Mouse (Mus musculus) heart, embryonic 14.5 days (tissue): ENCODE data around the gene Ksr2. TPM values are rescaled to one million over a fixed set of nuclear protein-coding genes. Genes with fewer than 3 reads are reported as not detected.

Source experiments
- ATAC-seq: fragments of 200-750 bp; cut with Nextera tagmentation; 2 replicates; pipeline ENCODE4 v1.8.0; 2017; ENCODE audit warnings: low read depth, moderate TSS enrichment; ENCODE audit not compliant: insufficient number of reproducible peaks, insufficient read depth, low FRiP score
- H3K27ac ChIP-seq, 2 experiments: fragments of 200-500 bp in 1 of 2; fragments of 300-500 bp in 1 of 2; sonication (generic) in 1 of 2; replicated peaks in 1 of 2; 2 replicates each; pipeline ENCODE4 v1.5.1; 2012 to 2014; ENCODE audit warnings: low read depth in 2 of 2, low read length in 2 of 2, control low read depth in 1 of 2, mild to moderate bottlenecking in 1 of 2, mixed read lengths in 1 of 2; ENCODE audit not compliant: control insufficient read depth in 1 of 2, insufficient read depth in 1 of 2
- H3K27me3 ChIP-seq: fragments of 300-500 bp; sonication (generic); 2 replicates; pipeline ENCODE4 v1.6.1; 2014; ENCODE audit warnings: mild to moderate bottlenecking, low read length, control low read depth; ENCODE audit not compliant: control insufficient read depth, insufficient read depth
- H3K36me3 ChIP-seq: fragments of 300-500 bp; sonication (generic); 2 replicates; pipeline ENCODE4 v1.6.1; 2014; ENCODE audit warnings: mild to moderate bottlenecking, control low read depth, low read length, mixed read lengths; ENCODE audit not compliant: control insufficient read depth, insufficient read depth
- H3K4me1 ChIP-seq, 2 experiments: fragments of 200-500 bp in 1 of 2; fragments of 300-500 bp in 1 of 2; sonication (generic) in 1 of 2; 2 replicates each; pipeline ENCODE4 v1.6.1; 2012 to 2014; ENCODE audit warnings: low read length in 2 of 2, control low read depth in 1 of 2, mixed read lengths in 1 of 2; ENCODE audit not compliant: control insufficient read depth in 2 of 2, insufficient read depth in 2 of 2
- H3K4me2 ChIP-seq: fragments of 300-500 bp; sonication (generic); 2 replicates; pipeline ENCODE4 v1.6.1; 2014; ENCODE audit warnings: mild to moderate bottlenecking, low read length
- H3K4me3 ChIP-seq, 2 experiments: fragments of 200-500 bp in 1 of 2; fragments of 300-500 bp in 1 of 2; sonication (generic) in 1 of 2; 2 replicates each; pipeline ENCODE4 v1.5.1; 2012 to 2014; ENCODE audit warnings: low read length in 2 of 2, mild to moderate bottlenecking in 2 of 2, control low read depth in 1 of 2, low read depth in 1 of 2, moderate library complexity in 1 of 2; ENCODE audit not compliant: control insufficient read depth in 1 of 2, insufficient read depth in 1 of 2
- H3K9ac ChIP-seq: fragments of 300-500 bp; sonication (generic); 2 replicates; pipeline ENCODE4 v1.6.1; 2014; ENCODE audit warnings: mild to moderate bottlenecking, low read length
- H3K9me3 ChIP-seq: fragments of 300-500 bp; sonication (generic); 2 replicates; pipeline ENCODE4 v1.6.1; 2016; ENCODE audit warnings: low read length, control low read depth; ENCODE audit not compliant: control insufficient read depth
- WGBS: fragments of 180-500 bp; shearing (Covaris S2); extraction: QIAGEN DNeasy Blood & Tissue Kit; methylation state at CpG from one replicate; pipeline ENCODE4 v1.1.7; 2014; 5-methylcytosine and 5-hydroxymethylcytosine counted together
- polyA plus RNA-seq: library from polyadenylated mRNA; unstranded; fragments of >200 nt; fragmentation: Nextera tagmentation; extraction: Ambion mirVana; gene quantifications from 2 replicates; pipeline ENCODE4 v1.2.1, GENCODE M21; 2014

Ksr2 gene
- polyA plus RNA-seq, 1 experiment from 2014 or later = 0.12 TPM

- Histone ChIP-seq H3K27ac (no peak overlapping the region), H3K4me1 (peaks cover 3 to 10% of the 10 kb centered on the region in 2 experiments; a peak in 3 of 4 replicates), H3K9ac (no peak overlapping the region), H3K4me3 (no peak overlapping the region), H3K36me3 (no peaks in the 10 kb centered on the region), H3K4me2 (no peak overlapping the region), H3K9me3 (no peaks in the 10 kb centered on the region), H3K27me3 (no peaks in the 10 kb centered on the region)
- ATAC-seq = no peak
- WGBS = 51% methylated on average over 9 of the region's 9 CpGs
These were observed 303.3 kb downstream of the Ksr2 start for GRCm38 (mm10) chr5:117717120-117717519.

GRCm38 (mm10) chr5:117723316-117723715 is 309.5 kb downstream of the Ksr2 start:
- no peaks in the 10 kb centered on the region for H3K27me3 ChIP-seq
- WGBS = 51% methylated on average over 4 of the region's 4 CpGs
- peaks cover 3% of the 10 kb centered on the region; the same call in 1 of the 2 replicates for H3K9me3 ChIP-seq
- no peak overlapping the region for H3K27ac ChIP-seq
- H3K4me3 ChIP-seq = no peak overlapping the region
- no peak overlapping the region for H3K9ac ChIP-seq
- ATAC-seq = no peak
- H3K4me2 ChIP-seq = no peak overlapping the region
- no peaks in the 10 kb centered on the region for H3K36me3 ChIP-seq
- H3K4me1 ChIP-seq = no peaks in the 10 kb centered on the region

GRCm38 (mm10) chr5:117726548-117726947 is 312.7 kb downstream of the Ksr2 start:
- Histone ChIP-seq H3K27ac (no peak overlapping the region), H3K36me3 (no peaks in the 10 kb centered on the region), H3K4me3 (no peak overlapping the region), H3K9me3 (peaks cover 3% of the 10 kb centered on the region; the same call in 1 of the 2 replicates), H3K4me1 (no peaks in the 10 kb centered on the region), H3K4me2 (no peak overlapping the region), H3K9ac (no peak overlapping the region), H3K27me3 (no peaks in the 10 kb centered on the region)
- 76% methylated on average over 6 of the region's 6 CpGs for WGBS
- ATAC-seq = no peak

GRCm38 (mm10) chr5:117727138-117727537 is 313.3 kb downstream of the Ksr2 start:
- H3K27ac ChIP-seq = no peak overlapping the region
- 60% methylated on average over 7 of the region's 7 CpGs for WGBS
- no peaks in the 10 kb centered on the region for H3K36me3 ChIP-seq
- H3K9me3 ChIP-seq = peaks cover 3% of the 10 kb centered on the region; the same call in 1 of the 2 replicates
- ATAC-seq = no peak
- no peak overlapping the region for H3K9ac ChIP-seq
- H3K4me3 ChIP-seq = no peak overlapping the region
- H3K27me3 ChIP-seq = no peaks in the 10 kb centered on the region
- H3K4me2 ChIP-seq = no peak overlapping the region
- H3K4me1 ChIP-seq = no peaks in the 10 kb centered on the region

GRCm38 (mm10) chr5:117731311-117731710 is 317.5 kb downstream of the Ksr2 start:
- Histone ChIP-seq H3K9ac (no peak overlapping the region), H3K36me3 (no peaks in the 10 kb centered on the region), H3K27me3 (no peaks in the 10 kb centered on the region), H3K4me2 (no peak overlapping the region), H3K4me1 (no peaks in the 10 kb centered on the region), H3K4me3 (no peak overlapping the region), H3K27ac (no peak overlapping the region), H3K9me3 (no peaks in the 10 kb centered on the region)
- no peak for ATAC-seq
- 69% methylated on average over 6 of the region's 6 CpGs for WGBS

- Histone ChIP-seq H3K36me3 (no peaks in the 10 kb centered on the region), H3K4me1 (no peaks in the 10 kb centered on the region), H3K4me3 (no peak overlapping the region), H3K9me3 (no peaks in the 10 kb centered on the region), H3K4me2 (no peak overlapping the region), H3K27ac (no peak overlapping the region), H3K27me3 (no peaks in the 10 kb centered on the region), H3K9ac (no peak overlapping the region)
- no peak for ATAC-seq
- WGBS = 52% methylated on average over 11 of the region's 11 CpGs
These were observed 330.9 kb downstream of the Ksr2 start for GRCm38 (mm10) chr5:117744654-117745178.

- WGBS = 43% methylated on average over 5 of the region's 5 CpGs
- Histone ChIP-seq H3K9me3 (0 out of 2 replicates have a peak, but pooled peaks cover 4% of the 10 kb centered on the region), H3K27ac (no peak overlapping the region), H3K27me3 (no peaks in the 10 kb centered on the region), H3K36me3 (no peaks in the 10 kb centered on the region), H3K9ac (no peak overlapping the region), H3K4me2 (no peak overlapping the region), H3K4me1 (no peaks in the 10 kb centered on the region), H3K4me3 (no peak overlapping the region)
- ATAC-seq = no peak
These were observed 335.6 kb downstream of the Ksr2 start for GRCm38 (mm10) chr5:117749353-117749752.
